Mouse (Mus musculus) lung, postnatal 14 days (tissue): Measurements from ENCODE around the gene Gm21293.
"Not testable (repeated sequence)": the region's sequence is repeated elsewhere in the genome, so short reads cannot be mapped to it uniquely, and the experiment has no call there.

Experiments
- DNase-seq: peaks from one replicate; pipeline ENCODE4 v3.0.0; 2021

Gene Gm21293

DNA sequence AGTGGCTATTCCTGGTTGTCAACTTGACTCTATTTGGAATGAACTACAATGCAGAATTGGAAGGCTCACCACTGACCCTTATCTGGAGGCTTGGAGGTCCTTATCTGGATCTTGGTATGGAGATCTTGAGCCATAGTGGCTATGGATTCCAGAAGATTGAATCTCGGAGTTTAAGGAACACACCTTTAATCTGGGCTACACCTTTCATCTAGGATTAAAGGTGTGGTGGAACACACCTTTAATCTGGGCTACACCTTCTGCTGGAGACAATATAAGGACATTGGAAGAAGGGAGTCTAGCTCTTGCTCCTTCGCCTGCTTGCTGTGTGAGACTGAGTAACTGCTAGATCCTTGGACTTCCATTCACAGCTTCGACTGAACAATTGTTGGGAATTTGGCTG, at the start of gene Gm21293:
Gene Gm21293 (plus strand): TSS at position 301 of the 400 bp plus-strand sequence.
- not testable (repeated sequence) for DNase-seq

DNA sequence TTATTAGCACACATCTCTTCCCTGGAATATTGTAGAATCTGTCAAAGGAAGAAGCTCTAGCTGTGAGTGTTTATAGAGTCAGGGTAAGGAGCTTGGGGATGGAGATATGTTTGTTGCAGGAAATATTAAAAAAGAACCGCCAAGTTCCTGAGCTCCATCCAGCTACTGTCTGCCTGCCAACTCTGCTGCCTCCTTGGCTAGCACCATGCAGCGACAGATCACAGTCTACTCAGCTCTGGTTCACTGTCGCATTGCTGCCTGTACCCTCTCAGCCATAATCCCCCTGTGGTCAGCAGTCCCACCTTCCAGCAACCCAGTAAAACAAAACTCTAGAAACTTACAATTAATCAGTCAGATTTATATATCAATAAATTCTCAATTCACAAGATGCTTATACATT, 32.7 kb upstream of the Gm21293 start:
- no peak for DNase-seq

- no peak for DNase-seq
These were observed 24.5 kb upstream of the Gm21293 start for GRCm38 (mm10) chr10:104118312-104118711.

- DNase-seq, result not testable (repeated sequence)
These were observed 8.4 kb downstream of the Gm21293 start, which contains the start of gene Gm6763 for GRCm38 (mm10) chr10:104151197-104151596. Gene Gm6763, plus strand, starts transcription at chr10:104151497.

- DNase-seq, result not testable (repeated sequence)
These were observed 16.9 kb downstream of the Gm21293 start, which contains the start of gene Gm8764 for GRCm38 (mm10) chr10:104159706-104160105. Gene Gm8764, plus strand, starts transcription at chr10:104160006.

- DNase-seq, result not testable (repeated sequence)
These were observed 25.4 kb downstream of the Gm21293 start, which contains the start of gene Gm21304 for GRCm38 (mm10) chr10:104168215-104168614. Gene Gm21304, plus strand, starts transcription at chr10:104168515.

- not testable (repeated sequence) for DNase-seq
These were observed 33.9 kb downstream of the Gm21293 start, which contains the start of gene Gm21312 for GRCm38 (mm10) chr10:104176724-104177123. Gene Gm21312, plus strand, starts transcription at chr10:104177024.

DNA sequence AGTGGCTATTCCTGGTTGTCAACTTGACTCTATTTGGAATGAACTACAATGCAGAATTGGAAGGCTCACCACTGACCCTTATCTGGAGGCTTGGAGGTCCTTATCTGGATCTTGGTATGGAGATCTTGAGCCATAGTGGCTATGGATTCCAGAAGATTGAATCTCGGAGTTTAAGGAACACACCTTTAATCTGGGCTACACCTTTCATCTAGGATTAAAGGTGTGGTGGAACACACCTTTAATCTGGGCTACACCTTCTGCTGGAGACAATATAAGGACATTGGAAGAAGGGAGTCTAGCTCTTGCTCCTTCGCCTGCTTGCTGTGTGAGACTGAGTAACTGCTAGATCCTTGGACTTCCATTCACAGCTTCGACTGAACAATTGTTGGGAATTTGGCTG, 42.4 kb downstream of the Gm21293 start, which contains the start of gene Gm20765:
Gene Gm20765 (plus strand): TSS at position 301 of the 400 bp plus-strand sequence.
- not testable (repeated sequence) for DNase-seq

- not testable (repeated sequence) for DNase-seq
These were observed 51.0 kb downstream of the Gm21293 start, which contains the start of gene Gm4340 for GRCm38 (mm10) chr10:104193742-104194141. Gene Gm4340, plus strand, starts transcription at chr10:104194042.
